Mouse (Mus musculus) brain, embryonic 14.5 days (tissue): ENCODE measurements at regions not wholly inside any gene's neighbourhood (a gene's known extent, or its start where the extent isn't known, plus 50 kb on each side); places are given as distances from the start of the nearest gene placed in this dataset.

Experiments
- CTCF ChIP-seq: fragments of 200-500 bp; IDR thresholded peaks from 2 replicates; pipeline ENCODE4 v1.5.1; 2012; ENCODE audit warnings: inconsistent platforms, mild to moderate bottlenecking, moderate library complexity, borderline replicate concordance; ENCODE audit not compliant: insufficient read depth, insufficient read length; ENCODE audit errors: extremely low read depth
- POLR2A ChIP-seq: fragments of 200-500 bp; IDR thresholded peaks from 2 replicates; pipeline ENCODE4 v1.6.1; 2012; ENCODE audit warnings: mild to moderate bottlenecking, inconsistent platforms, borderline replicate concordance; ENCODE audit not compliant: poor library complexity, insufficient read depth, insufficient read length, severe bottlenecking; ENCODE audit errors: extremely low read depth

GRCm38 (mm10) chr1:91731703-91732102 is 69.6 kb upstream of the Twist2 start:
- TF ChIP-seq CTCF (no peak), POLR2A (no peak)
